Mouse (Mus musculus) megakaryocyte-erythroid progenitor cell, adult 5-6 weeks (primary cell): ENCODE measurements around the gene Mindy4. TPM values are rescaled to one million over a fixed set of nuclear protein-coding genes. Genes with fewer than 3 reads are reported as not detected.

Experiments used
- ATAC-seq: replicated peaks from 2 replicates; pipeline ENCODE4 v1.8.0; 2016; ENCODE audit warnings: mild to moderate bottlenecking, inconsistent platforms; ENCODE audit not compliant: severe bottlenecking, poor library complexity, low FRiP score, low TSS enrichment
- total RNA-seq, 2 experiments: library from RNA; stranded (forward) in 1 of 2; stranded (reverse) in 1 of 2; fragments of 200-1000, 215-1000 nt in 1 of 2; fragments of >200 nt in 1 of 2; fragmentation: Nextera tagmentation in 1 of 2; gene quantifications; 2 replicates each; pipeline ENCODE4 v1.2.3; 2014 to 2017

The Mindy4 gene
- total RNA-seq, 2 experiments from 2014 or later: 2.1 to 10.6 TPM

DNA sequence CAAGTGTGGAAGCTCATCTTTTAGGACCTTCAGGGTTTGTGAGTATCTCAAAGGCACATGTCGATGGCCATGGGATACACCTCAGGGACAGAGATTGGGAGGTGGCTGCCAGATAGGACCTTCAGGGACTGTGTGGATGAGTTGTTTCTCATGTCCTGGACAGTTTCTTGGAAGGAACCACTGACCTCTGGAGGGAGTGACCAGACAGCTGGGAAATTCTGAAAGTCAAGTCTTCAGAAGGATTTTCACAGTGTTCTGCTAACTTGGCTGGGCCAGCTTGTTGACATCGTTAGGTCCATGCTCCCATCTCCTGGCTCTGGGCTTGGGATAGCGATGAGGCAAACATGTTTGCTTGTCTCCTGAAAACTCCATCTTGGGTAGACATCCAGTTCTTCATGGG lies 4.1 kb upstream of the Mindy4 start:
- no peak for ATAC-seq

GRCm38 (mm10) chr6:55203931-55204330 lies 748 bp downstream of the Mindy4 start:
- ATAC-seq: no peak

GRCm38 (mm10) chr6:55207786-55208185 lies 4.6 kb downstream of the Mindy4 start:
- ATAC-seq: no peak

DNA sequence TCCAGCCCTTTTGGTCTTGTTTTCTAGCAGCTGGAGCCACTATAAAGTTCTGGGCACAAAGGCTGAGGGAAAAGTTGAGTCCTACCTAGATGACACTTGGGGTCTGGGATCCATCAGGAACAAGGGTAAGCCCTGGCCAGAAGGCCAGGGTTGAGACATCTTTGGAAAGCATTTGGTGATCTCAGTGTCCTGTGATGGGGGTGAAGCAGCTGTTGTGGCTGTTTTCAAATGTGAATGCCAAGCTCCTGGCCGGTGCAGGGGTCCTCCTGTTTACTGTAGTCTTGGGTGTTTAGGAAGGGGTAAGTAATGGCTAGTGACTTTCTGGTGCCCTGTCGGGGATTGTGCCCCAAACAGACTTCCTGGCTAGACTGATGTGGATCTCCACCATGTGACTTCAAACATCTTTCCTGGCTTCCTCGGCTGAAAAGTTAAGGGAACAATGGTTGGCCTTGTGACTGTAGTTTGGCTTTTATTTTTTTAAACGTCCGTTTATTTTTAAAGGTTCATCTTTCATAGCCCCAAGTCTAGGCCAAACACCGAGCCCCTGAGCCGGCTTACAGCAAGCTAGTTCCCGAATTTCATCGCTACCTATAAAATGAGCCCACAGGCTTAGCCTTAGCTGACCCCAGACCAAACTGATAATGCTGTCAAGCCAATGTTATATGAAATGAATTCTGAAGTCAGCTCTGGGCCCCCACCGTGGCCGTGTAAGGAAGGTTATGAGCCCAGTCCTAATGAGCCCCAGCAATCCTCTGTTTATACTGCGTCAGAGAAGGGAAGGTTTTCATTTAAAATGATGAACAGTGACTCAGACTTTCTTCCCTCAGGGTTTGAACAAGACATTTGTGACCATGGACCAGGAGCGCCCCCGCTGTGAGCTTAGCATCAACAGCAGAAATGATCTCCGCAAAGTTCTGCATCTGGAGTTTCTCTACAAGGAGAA lies 7.5 kb downstream of the Mindy4 start:
- ATAC-seq: no peak

- ATAC-seq: no peak
Measured at GRCm38 (mm10) chr6:55214541-55214940, 11.4 kb downstream of the Mindy4 start.

DNA sequence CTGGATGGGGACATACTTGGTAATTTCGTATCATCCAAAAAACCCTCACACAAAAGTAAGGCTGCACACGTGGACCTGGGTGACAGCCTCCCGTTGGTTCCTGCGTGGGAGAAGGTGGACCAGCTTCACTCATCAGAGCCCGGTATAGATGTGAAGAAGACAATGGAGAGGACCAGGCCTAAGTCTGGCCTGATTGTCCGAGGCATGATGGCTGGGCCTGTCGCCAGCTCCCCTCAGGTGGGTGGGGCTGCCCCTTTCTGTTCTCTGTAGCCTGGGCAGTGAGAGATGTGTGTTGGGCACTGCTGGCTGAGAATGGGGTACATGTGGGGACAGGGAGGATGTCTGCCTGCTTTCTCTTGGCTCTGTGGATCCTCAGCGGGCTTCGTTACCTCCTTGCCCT lies 15.0 kb downstream of the Mindy4 start:
- ATAC-seq: no peak

DNA sequence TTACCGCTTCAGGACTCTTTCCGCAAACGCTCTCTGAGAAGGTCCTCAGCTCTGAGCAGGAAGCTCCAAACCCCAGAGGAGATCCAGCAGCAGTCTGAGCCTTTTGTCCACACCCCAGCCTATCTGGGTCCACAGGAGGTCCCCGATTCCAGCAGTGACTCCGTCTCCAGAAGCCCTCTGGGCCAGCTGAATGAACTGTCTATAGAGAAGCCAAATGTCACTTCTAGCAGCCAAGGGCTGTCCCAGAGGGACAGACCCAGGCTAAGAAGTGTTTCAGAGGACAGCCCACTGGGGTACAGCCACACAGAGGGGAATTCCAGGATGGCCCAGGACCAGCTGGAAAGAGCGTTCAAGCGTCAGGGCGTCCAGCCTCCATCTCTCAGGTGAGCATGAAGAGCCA lies 20.8 kb downstream of the Mindy4 start:
- ATAC-seq: no peak

GRCm38 (mm10) chr6:55230048-55230447 lies 26.9 kb downstream of the Mindy4 start:
- ATAC-seq: no peak

- no peak for ATAC-seq
Measured at GRCm38 (mm10) chr6:55232101-55232500, 28.9 kb downstream of the Mindy4 start.

DNA sequence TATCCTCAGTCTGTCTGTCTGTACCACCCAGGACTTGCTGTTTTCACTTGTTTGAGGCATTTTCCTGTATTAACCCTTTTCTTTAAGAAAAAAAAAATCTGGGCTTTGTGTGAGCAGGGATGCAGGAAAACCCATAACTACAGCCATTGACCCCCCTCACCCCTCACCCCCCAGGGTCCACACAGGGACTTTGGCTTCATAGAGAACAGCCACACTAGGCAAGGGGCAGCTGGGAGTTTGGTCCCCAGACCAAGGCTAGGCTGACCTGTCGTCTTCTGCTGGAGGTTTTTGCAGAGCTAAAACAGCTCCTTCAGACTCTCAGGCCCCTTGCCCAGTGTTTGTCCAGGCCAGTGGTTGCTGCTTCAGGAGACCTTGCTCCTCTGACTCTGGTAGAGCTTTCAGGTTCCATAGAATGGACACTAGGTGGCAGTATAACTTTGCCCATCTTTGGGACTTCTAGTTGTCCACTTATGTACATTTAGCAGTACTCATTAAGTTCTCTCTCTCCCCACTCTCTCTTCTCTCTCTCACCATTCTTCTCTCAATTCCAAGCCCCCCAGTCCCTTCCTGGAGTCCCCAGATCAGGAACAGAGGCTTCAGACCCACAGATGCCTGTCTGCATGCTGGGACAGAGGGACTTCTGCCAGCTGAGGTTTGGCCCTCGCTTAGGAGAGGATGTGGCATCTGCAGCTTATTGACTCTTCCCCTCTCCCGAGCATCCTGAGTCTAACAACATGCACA lies 29.5 kb downstream of the Mindy4 start:
- ATAC-seq: peak; percentile 62

DNA sequence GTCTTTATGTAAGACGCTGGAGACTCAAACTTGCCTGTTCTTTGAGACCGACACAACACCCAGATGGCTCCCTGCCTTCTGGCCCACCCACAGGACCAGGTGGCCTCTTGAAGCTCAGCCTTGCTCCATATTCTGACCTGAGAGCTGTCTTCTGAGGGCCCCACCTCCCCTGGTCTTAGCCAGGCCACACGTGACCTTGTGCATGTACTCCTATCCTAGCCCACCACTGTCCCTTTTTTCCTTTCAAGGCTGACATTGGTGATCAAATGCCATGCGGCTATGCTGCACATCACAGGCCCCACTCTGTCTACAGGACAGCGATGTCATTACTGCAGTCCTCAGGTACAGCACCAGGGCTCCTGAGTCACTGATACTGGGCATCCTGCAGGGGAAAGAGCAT lies 30.1 kb downstream of the Mindy4 start:
- ATAC-seq: no peak

- ATAC-seq: peak; percentile 83
Measured at GRCm38 (mm10) chr6:55234636-55235035, 31.5 kb downstream of the Mindy4 start.

DNA sequence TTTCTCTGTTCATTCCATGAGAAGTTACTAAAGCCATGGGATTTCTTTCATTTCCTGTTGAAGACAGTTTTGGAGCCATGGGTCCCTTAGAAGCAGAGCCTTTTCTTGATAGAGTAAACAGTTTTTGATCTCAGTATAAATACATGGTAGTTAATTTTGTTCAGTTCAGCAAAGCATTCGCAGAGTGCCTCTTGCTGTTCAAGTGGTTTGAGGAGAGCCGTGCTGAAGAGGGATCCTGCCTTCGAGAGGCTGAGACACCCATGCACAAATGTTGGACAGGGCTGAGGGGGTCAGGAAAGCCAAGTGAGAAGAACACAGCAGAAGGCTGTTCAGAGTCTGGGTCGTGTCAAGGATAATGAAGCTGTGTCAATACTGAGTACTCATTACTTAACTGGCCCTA lies 32.5 kb downstream of the Mindy4 start:
- no peak for ATAC-seq

DNA sequence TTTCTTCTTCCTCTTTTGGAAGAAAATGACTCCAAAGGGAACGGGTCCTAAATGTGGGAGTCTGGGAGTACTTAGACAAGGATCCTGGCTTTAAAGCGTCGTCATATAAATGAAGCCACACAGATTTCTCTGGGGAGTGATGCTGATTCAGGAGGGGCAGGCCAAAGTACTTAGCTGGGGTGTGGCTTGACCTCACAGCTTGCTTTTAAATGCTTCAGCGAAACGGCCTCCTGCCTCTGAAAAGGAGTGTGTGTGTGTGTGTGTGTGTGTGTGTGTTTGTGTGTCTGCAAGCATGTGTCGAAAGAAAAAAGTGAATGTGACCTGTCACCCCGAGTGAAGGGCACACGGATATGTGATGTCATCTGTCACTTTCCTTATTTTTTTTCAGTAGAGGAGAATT lies 36.7 kb downstream of the Mindy4 start:
- ATAC-seq: no peak

GRCm38 (mm10) chr6:55240591-55241260 lies 37.5 kb downstream of the Mindy4 start:
- no peak for ATAC-seq

DNA sequence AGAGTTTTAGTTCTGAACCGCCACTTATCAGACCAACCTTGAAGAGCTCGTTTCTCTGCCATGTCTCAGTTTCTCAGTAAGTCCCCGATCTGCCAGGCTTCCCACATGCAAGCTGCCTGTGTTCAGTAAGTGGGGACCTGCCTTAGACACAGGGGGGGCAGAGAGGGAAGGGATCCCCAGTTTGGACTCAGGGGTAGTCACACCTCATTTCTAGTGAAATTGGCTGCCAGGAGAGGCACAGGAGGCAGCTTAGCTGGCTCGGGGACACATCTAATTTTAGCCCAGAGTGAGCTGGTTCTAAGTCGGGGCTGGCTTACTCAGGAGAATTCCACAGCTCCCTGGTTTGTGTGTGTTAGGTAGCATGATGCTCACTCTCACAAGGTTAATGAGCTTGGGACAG lies 38.3 kb downstream of the Mindy4 start:
- no peak for ATAC-seq

- ATAC-seq: no peak
Measured at GRCm38 (mm10) chr6:55245680-55246079, 42.5 kb downstream of the Mindy4 start.

DNA sequence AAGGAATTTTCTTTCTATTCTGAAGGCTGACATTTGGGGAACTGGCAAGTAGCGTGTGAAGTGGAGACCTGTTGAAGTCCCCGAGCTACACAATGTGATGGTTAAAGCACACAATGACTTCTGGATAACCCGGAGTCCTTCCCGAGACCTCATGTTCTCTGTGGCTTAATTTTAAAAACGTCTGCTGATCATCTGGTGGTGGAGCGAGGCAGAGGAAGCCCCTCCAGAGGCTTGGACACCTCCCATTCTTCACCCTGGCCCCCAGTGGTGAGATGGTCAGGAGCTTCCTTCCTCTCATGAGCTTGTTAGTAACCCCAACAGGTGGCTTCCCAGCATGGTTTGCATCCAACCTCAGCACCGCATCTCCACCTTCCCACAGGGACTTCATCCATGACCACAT lies 43.3 kb downstream of the Mindy4 start:
- no peak for ATAC-seq

DNA sequence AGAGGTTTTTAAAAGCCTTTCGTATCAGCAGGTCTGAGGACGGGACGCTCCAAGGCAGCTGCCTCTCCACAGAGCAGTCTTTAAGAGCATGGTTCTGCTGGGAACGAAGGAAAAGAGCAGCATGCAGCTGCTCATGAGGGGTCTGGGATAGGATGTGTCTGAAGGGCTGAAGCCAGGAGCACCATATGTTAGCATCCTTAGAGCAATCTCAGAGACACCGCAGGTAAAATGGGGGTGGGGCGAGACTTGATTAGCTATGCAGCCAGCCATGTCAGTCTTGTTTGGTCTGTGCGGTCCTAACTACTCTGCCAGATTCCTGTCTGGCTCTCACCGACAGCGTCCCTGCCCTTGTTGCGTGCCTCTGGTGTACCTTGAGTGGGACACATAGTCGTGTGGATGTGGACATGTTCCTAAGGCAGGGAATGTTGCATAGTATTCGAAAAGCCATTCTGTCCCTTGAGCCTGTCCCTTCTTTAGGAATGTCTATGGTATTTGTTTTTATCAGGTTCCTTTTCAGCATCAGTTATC lies 43.8 kb downstream of the Mindy4 start:
- no peak for ATAC-seq

- no peak for ATAC-seq
Measured at GRCm38 (mm10) chr6:55249263-55249662, 46.1 kb downstream of the Mindy4 start.
